Comparison of ENCODE assay signal across 13 mouse cellular contexts in the genomic region with DNA sequence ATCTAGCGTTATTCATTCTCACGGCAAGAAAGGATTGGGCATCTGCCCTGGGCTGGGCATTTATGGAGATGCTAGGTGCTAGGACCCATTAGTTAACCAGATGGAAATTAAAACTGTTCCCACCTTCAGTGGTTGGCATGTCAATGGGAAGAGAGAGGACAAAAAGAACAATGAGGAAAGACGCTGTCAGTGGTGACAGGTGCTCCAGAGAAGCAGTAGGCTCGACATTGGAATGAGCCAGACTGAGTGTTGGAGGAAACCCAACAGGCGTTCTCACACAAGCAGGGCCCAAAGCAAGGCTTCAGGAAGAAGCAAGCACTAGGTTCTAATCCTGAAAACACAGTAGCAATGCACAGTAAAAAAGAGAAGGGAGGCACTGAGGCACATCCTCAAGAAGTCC.
"Had no signal": no experiment of that assay in that cellular context is flagged by ENCODE, and none has a peak within 500 bp of the region (broad histone marks: within the 10 kb centered on the region; RNA-seq: fewer than 3 reads in every experiment).

No protein-coding gene starts in this region.

- H3K27me3 ChIP-seq: liver, embryonic 13.5 days had no signal

- H3K36me3 ChIP-seq: liver, embryonic 13.5 days had no signal

- H3K4me2 ChIP-seq: liver, embryonic 13.5 days; midbrain, embryonic 11.5 days had no signal

- H3K9ac ChIP-seq: liver, embryonic 13.5 days had no signal

- ATAC-seq: intestine, postnatal 0 days had no signal

- H3K4me3 ChIP-seq: left cerebral cortex, adult 2 months; liver, embryonic 13.5 days had no signal

- H3K27ac ChIP-seq: kidney, postnatal 0 days; left cerebral cortex, adult 2 months; liver, embryonic 13.5 days had no signal

- H3K9me3 ChIP-seq: liver, embryonic 13.5 days had no signal

- DNase-seq: kidney, adult 2 months; kidney, postnatal 25 days; liver, embryonic 13.5 days; lung, adult 2 months; lung, postnatal 14 days; lung, postnatal 4 days; midbrain, embryonic 14.5 days; thymus, adult 18-20 months; thymus, postnatal 36 days had no signal

- H3K4me1 ChIP-seq: liver, embryonic 13.5 days had no signal
